Mouse (Mus musculus): ENCODE measurements around the gene Cd180. TPM values are rescaled to one million over a fixed set of nuclear protein-coding genes. Genes with fewer than 3 reads are reported as not detected.
"Not testable (repeated sequence)": the region's sequence is repeated elsewhere in the genome, so short reads cannot be mapped to it uniquely, and the experiment has no call there.

Cd180 gene
- 1 to 10 TPM in 1 of 2 experiments, under 1 TPM in 1; 0.67 to 1.3 TPM for polyA plus RNA-seq (2017; shearing (Covaris generic))

DNA sequence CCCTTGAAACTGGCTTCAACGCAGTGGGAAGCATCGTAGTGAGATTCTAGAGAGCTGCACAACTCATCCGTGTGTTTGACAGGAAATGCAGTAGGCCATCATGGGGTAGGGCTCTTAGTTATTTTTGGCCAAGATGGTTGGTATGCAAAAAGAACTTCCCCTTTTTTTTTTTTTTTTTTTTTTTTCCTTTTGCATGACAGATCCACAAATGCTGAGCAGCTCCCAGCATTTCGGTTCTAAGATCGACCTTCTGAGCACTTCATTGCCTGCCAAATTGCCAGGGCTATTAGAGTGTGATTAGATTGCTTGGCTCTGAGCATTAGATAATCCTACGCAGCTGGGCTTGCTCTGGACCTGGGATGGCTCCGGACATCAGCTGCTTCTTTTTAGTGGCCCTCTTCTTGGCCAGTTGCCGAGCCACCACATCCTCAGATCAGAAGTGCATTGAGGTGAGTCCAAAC is at the start of gene Cd180:
Gene Cd180, plus strand, starts transcription at position 218 of the 461 bp plus-strand sequence.
- no peak for ATAC-seq

DNA sequence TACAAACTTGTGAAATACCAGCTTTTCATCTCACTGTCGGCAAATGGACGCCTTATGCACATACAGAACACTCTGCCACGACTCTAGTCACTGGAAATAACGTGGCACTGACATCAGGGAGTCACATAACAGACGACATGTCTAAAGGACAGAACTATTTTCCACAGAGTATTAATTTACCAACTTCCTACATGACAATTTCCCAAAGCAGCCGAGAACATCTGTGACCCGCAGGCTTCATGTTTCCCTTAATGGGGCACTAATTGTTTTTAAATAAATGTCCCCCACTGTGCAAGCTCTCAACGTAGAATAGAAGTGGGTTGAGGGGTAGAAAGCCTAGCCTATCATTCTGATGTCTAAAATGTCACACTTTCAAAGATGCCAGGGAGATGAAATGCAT is 49.0 kb upstream of the Cd180 start:
- no peak for ATAC-seq

DNA sequence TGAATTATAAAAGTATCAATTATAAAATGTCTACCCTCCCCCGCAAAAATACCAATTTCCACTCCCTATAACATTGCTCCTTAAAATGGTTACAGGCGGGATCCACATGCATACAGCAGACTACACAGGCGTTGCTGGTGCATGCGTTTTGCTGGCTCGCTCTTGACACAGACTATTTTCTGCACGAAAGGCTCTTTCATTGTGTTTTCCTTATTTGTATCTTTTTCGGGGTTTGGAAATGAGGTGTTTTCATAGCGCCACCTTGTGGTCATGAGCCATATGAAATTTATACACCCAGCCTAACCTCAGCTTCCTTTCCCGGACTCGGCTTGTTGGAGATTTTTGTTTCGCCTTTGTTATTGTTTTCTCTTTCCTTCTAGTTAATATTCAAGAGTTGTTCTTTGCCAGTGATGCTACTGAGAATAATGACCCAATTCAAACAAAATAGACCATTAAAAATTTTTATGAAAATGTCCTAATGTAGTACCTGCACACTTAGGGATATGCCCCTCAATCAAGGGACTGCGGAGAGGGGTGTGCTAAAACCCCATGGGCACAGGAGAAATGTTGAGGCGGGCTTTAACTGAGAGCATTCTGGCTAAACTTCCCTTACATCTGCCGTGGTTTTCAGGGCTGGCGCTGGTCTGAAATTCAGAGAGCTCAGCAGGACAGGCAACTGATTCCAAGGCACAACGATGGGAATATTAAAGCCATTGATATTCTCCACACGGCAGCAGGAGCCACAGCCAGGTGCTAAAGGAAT is 48.4 kb upstream of the Cd180 start:
- peak; percentile 79 for ATAC-seq

GRCm38 (mm10) chr13:102646271-102646771 is 47.0 kb upstream of the Cd180 start:
- no peak for ATAC-seq

DNA sequence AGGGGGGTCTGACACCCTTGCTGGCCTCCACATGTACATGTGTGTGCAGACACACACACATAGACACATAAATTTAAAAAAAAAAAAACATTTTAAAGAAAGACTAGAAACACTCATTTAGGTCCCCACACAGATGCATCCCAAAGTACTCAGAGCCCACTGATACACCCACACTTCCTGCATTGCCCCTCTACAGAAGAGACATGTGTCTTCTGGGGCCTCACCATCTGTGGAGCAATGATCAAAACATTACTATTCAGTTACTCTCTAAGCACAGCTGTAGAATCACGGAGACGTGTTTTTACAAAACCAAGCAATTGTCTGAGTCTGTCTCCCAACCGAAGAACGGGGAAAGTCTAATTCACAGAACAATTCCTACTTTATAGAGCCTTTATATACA is 45.8 kb upstream of the Cd180 start:
- no peak for ATAC-seq

- ATAC-seq: no peak
These were observed 41.0 kb upstream of the Cd180 start for GRCm38 (mm10) chr13:102652303-102652889.

GRCm38 (mm10) chr13:102655071-102655570 is 38.2 kb upstream of the Cd180 start:
- no peak for ATAC-seq

DNA sequence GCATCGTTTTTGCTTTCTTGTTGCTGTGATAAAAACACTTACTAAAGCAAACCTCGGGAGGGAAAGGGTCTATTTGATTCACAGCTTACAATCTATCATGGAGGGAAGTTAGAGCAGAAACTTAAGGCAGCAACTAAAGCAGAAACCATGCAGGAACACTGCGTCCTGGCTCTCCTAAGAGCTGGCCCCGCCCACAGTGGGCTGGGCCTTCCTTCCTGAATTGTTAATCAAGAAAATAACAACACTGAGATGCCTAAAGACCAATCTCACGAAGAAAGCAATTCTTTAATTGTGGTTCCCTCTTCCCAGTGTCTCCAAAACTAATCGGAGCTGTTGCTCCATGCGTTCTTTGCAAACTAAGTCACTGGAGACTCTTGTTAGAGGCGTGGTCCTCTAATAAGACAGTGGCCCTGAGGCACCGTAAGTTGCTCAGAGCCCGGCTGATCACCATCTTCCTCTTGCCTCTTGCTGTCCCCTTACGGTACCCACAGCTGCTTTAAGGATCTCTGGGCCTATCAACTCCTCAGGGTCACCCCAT is 37.1 kb upstream of the Cd180 start:
- ATAC-seq: no peak

DNA sequence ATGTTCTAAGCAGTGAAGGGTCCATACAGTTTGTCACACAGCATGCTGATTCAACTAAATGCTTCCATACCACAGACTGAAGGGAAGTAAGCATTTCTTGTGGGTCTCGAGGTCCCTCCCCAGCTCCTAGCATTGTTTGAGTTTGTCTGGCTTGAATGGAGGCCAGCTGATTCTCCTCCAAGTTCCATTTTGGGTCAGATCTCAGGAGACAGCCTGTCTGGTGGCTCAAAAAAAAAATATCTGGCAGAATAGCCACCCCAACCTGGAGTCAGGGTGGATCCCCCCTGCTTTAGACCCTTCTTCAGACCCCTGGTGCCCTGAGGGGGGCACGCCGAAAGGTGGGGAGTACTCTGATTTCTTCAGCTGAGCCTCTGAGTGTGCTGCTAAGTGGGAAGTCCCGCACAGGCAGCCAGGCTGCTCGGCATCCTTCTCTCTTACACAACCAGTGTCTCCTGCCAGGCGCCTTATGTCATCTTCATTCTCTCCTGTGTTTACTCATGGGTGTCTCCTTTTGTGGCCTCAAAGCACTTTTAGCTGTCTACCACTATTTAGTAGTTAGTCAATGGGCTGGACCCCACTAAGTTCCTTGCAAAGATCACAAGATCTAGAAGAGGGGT is 35.0 kb upstream of the Cd180 start:
- no peak for ATAC-seq

GRCm38 (mm10) chr13:102664041-102664440 is 29.3 kb upstream of the Cd180 start:
- ATAC-seq: no peak

DNA sequence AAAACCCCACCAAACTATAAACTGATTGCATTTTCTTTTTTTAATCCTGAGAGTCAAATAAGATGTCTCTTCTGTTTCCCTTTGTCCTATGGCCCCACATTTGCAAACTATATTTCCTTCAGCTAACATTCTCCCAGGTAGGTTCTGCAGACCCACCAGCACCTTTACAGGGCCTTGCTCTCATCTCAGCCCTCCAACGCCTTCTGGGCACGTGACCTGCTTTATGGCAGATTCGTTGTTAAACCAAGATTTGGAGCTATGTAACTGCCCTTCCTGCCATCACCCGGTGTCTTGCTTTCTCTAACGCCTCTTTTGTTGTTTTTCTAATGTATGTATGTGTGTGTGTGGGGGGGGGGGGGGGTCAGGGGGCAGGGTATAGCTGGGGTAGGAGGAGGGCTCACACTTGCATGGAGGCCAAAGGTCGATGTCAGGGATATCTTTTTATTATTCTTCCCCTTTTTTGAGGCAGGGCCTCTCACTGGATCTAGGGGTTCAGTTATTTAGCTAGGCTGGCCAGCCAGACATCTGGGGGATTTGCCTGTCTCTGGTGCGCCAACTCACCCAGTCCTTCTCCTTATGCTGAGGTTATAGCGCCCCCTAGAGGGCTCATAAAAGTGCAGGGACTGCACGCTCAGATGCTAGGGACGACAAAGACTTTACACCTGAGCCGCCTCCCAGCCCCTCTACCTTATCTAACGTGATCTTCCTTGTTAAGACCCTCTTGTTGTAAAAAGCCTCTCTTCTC is 28.3 kb upstream of the Cd180 start:
- ATAC-seq: no peak

DNA sequence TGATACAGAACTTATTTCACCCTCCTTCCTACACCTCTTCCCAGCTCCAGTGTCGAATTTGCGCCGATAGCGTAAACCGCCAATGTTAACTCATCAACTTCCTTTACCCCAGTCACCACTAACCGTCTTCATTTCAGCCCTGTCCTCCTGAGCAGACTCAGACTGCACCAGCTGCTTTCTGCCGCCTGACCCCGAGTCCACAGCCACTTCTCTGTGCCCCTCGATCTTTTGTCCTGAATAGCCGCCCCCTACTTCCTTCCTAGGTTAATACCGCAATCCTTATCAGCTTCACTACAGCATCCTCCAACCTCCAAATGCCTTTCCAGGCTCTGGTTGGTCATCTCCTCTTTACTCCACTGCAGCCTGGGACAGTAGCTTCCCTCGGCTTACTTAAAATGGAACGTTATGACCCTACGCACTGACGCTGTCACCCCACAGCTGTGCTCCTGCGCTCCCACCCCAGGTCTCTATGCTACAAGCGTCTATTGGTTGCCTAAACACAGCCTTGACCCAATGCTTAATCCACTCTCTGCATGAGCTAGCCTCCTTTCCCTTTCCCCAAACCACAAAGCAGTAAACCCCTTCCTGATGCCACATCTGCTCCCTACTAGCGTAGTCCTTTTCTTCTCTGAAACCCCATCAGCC is 27.6 kb upstream of the Cd180 start:
- no peak for ATAC-seq

- no peak for ATAC-seq
These were observed 27.1 kb upstream of the Cd180 start for GRCm38 (mm10) chr13:102666233-102666614.

DNA sequence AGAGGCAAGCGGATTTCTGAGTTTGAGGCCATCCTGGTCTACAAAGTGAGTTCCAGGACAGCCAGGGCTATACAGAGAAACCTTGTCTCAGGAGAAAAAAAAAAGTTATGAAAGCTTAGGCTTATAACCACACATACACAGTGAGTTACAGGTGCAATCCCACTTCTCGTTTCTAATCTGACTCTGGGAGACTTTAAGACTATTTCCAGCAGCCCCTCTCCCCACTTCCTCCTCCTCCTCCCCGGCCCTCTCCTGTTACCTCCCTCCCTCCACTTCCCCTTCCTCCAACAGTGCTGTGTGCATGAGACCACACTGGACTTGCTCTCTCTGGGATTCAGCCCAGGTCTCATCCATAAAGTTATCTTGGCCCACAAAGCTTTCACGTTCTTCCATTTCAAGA is 26.6 kb upstream of the Cd180 start:
- ATAC-seq: no peak

DNA sequence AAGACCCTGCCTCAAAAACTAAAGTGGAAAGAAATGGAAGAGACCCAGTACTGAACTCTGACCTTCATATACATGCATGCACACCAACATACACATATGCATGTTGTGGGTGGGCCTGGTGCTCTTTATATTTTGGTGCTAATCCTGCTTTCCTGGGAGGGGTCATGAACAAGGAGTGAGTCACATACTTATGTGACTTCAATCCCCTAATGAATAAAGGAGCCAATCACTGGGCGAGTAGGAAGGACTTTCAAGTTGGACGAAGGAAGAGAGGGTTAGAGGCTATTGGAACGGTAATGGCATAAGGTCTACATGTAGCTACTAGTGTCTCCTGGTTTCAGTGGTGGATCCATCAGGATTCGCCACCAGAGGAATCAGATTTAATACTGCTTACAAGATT is 26.0 kb upstream of the Cd180 start:
- ATAC-seq: no peak

DNA sequence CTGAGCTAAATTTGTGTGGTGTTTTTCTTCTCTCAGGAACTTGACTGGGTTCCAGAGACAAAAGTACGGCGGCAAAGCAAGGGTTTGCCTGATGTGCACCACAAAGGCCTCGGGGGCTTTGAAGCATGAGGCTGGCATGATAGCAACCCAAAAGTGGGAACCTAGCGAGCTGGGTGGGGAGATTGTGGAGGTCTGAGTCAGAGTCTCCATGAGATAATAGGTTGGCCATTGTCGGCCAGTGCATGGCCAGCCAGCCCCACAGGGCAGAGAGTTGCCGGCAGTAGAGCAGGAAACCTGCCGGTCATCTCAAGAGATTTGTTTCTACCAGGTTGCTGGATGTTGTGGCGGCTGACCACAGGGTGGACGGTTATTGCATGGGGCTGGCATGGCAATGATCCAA is 25.5 kb upstream of the Cd180 start:
- ATAC-seq: no peak

- no peak for ATAC-seq
These were observed 24.4 kb upstream of the Cd180 start for GRCm38 (mm10) chr13:102668933-102669332.

DNA sequence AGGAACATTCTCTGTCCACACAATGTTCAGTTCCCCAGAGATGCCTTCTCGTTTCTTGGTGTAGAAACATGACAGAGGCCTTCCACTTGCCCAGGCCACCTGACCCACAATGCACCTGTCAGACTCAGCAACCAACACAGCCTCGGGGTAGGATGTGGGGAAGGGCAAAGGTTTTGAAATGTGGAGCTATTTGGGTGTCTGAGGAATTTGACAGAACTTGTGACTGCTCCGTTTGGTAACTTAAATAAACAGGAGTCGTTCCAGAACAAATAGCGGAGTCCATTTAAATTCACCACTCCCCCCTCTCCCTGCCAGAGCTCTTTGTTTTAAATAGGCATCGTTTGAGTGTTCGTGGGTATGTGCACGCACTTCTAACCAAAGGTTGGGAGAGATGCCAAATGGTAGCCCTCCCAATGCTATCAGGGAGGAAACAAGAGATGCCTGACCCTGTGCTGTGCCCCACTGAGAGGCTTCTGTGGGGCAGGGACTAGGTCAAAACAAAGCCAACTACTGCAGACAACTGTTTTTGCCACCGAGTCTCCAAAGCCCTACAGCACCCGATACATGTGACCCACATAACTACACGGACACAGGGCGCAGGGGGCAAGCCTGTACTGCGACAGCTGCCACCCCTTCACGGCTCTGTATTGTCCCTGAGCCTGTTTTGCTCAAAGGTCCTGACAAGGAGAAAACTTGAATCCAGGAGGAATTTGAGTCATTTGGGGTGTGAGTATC is 23.7 kb upstream of the Cd180 start:
- no peak for ATAC-seq

DNA sequence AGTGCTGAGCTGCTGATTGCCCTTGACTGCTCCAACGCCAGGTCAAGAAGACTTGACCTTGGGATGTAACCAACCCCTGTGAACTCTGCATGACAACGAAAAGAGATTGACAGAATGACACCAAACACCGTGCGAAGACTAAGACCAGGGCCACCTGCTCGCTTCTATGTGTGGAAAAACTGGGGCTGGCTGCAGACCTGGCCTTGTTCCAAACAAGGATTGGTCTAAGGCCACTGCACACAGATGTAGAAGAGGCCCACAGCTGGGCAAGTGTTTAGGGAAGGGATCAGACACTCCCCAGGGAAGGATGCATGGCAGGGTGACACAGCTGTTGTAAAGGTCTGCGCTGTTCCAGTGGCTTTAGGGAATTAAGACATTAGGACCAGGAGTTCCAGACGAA is 22.9 kb upstream of the Cd180 start:
- no peak for ATAC-seq

DNA sequence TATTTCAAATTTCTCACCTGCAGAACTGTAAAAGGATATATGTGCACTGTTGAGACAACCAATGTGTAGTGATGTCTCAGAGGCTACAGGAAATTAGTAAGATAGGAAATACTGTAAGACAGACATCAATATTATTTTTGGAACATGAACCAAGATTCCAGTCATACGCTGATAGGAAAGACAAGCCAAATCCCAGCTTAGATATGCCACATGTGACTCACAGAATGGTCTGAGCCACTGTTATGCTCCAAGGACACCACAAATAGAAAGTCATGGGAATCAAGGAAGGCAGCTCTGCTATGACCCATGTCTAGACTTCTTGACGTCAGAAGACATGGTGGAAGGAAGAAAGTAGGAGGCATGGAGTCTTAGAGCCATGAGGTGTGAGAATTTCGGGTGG is 19.3 kb upstream of the Cd180 start:
- no peak for ATAC-seq

GRCm38 (mm10) chr13:102677602-102678001 is 15.8 kb upstream of the Cd180 start:
- not testable (repeated sequence) for ATAC-seq
